ENCODE assay signal across 25 mouse cellular contexts in genomic region chr2:5035241-5035640, GRCm38 (mm10). TPM values are rescaled to one million over a fixed set of nuclear protein-coding genes. Genes with fewer than 3 reads are reported as not detected.
"Had no signal": no experiment of that assay in that cellular context is flagged by ENCODE, and none has a peak within 500 bp of the region (broad histone marks: within the 10 kb centered on the region; RNA-seq: fewer than 3 reads in every experiment).

No protein-coding gene starts in this region.

- DNase-seq: lung, adult 18-20 months; lung, embryonic 14.5 days; lung, postnatal 10 days; lung, postnatal 4 days; midbrain, embryonic 14.5 days; retina, postnatal 1 day; right cerebral cortex, adult 18-20 months; right cerebral cortex, postnatal 25 days; right cerebral cortex, postnatal 4 days; spleen, adult 18-20 months; thymus, adult 18-20 months; thymus, postnatal 14 days; thymus, postnatal 36 days had no signal

- ATAC-seq: midbrain, embryonic 16.5 days had no signal

- H3K27ac ChIP-seq: midbrain, embryonic 10.5 days; neural tube, embryonic 13.5 days; neural tube, embryonic 15.5 days had no signal

- H3K4me2 ChIP-seq: lung, embryonic 14.5 days; neural tube, embryonic 13.5 days; neural tube, embryonic 15.5 days had no signal

- H3K27me3 ChIP-seq: neural tube, embryonic 13.5 days; neural tube, embryonic 15.5 days had no signal

- H3K36me3 ChIP-seq: midbrain, embryonic 10.5 days; neural tube, embryonic 13.5 days had no signal

- H3K9ac ChIP-seq: lung, embryonic 14.5 days; neural tube, embryonic 13.5 days; neural tube, embryonic 15.5 days had no signal

- H3K9me3 ChIP-seq: midbrain, embryonic 10.5 days; neural tube, embryonic 13.5 days; neural tube, embryonic 15.5 days had no signal

- H3K4me3 ChIP-seq: midbrain, embryonic 10.5 days; myocyte; neural tube, embryonic 13.5 days; neural tube, embryonic 15.5 days had no signal

RNA-seq across cellular contexts. Expression of gene Ucma, which starts 59.3 kb away (rescaled TPM):
- total RNA-seq: megakaryocyte, adult 5-6 weeks; megakaryocyte-erythroid progenitor cell, adult 5-6 weeks had no signal
- polyA plus RNA-seq: lung, embryonic 14.5 days; lung, embryonic 16.5 days; midbrain, embryonic 10.5 days; neural tube, embryonic 13.5 days; neural tube, embryonic 15.5 days; small intestine, adult 2 months; stomach, embryonic 14.5 days; stomach, embryonic 16.5 days; urinary bladder, adult 2 months had no signal
